Mouse (Mus musculus) NIH3T3 (cell line): ENCODE measurements around the gene Dedd2.
A peak's percentile ranks its signal among the peaks of the same experiment; 100 is the strongest.

ENCODE experiments used
- DNase-seq: peaks from one replicate; pipeline ENCODE4 v3.0.0-alpha.2; 2012; ENCODE audit warnings: low read depth

The Dedd2 gene

GRCm38 (mm10) chr7:25246079-25246758 is 25.8 kb upstream of the Dedd2 start:
- no peak for DNase-seq

GRCm38 (mm10) chr7:25244562-25245369 is 24.4 kb upstream of the Dedd2 start:
- no peak for DNase-seq

GRCm38 (mm10) chr7:25243361-25243760 is 22.9 kb upstream of the Dedd2 start:
- DNase-seq = no peak

DNA sequence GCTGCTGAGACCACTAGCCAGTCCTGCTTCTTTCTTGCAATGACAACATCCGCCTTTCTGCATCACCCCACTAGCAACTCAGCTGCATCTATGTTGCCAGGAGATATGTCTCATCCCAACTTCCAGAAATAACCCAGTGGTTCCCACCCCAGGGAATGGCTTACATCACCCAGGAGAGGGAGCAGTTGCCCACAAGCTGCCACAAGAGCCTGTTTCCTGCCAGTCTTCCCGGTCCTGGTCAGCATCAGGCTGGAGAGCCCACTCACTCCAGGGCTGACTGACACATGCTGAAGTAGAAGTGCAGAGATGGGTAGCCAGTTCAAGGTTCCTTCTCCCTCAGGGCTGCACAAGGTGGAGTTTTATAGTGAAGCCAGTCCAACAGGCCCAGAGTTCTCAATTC is 20.6 kb upstream of the Dedd2 start:
- peak; percentile 93 for DNase-seq

- no peak for DNase-seq
Observed at GRCm38 (mm10) chr7:25240631-25241030, 20.2 kb upstream of the Dedd2 start.

DNA sequence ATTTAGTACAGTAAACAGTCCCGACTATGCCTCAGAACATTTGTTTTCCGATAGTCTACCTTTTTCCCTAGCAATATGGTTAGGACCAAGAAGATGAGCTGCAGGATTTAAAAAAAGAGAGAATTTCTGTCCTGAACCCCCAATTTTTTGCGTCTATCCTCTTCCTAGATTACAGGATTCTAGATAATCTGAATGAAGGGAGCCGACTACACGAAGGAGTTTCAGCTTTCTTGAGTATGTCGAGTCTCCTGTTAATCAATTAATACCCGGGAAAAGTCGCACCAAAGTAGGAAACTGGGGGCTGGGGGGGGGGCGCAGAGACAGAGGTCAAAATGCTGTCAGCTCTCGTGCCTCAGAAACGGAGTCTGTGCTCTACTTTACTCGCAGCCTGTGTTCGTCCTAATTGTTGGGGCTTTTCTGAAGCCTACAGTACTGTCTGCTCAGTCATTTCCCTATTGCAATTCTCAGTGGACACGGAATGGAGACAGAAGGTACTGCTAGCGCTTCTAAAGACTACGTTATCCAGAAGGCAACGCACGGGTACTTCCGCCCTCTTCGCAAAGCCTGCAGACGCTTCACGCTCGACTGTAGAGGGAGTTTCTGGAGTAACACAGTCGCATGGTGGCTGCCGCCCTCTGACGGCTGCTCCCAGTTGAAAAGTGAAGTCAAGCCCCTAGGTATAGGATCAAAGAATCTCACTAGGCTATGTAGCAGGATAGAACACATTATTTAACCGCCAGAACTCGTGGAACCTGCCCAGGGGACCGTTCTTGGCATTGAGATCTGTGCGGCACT is 18.6 kb upstream of the Dedd2 start:
- peak; percentile 91 for DNase-seq

- DNase-seq = peak; percentile 94
Observed at GRCm38 (mm10) chr7:25238015-25238706, 17.7 kb upstream of the Dedd2 start.

GRCm38 (mm10) chr7:25237249-25238014 is 17.0 kb upstream of the Dedd2 start, which contains the start of gene Gsk3a:
Gsk3a (minus strand) TSS chr7:25237851.
- peak; percentile 98 for DNase-seq

- no peak for DNase-seq
Observed at GRCm38 (mm10) chr7:25235526-25235925, 15.1 kb upstream of the Dedd2 start.

- no peak for DNase-seq
Observed at GRCm38 (mm10) chr7:25233061-25233460, 12.6 kb upstream of the Dedd2 start.

- DNase-seq = no peak
Observed at GRCm38 (mm10) chr7:25232101-25232648, 11.8 kb upstream of the Dedd2 start.

DNA sequence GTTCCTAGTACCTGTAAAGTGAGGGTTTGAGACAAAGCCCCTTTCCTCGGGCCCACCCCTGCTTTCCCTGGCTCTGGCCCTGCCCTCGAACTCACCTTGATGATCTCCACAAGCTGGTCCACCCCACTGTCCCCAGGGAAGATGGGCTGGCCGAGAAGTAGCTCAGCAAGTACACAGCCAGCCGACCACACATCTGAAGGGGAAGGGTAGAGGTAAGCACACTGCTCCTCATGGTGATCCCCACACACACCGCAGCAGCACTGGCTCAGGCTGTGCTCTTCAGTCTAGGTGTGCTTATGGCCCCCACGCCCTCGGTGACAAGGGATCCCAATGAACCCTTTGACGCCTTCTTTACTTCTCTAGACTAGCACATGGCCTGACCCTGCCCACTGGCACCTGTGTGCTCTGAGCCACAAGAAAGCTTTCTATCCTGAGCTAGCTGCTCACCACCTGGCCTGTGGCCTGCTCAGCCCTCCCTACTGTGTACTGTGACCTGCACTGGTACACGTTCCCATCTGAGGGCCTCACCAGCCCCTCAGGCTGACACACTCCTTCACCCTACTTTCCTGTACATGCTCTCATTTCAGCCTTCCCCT is 10.4 kb upstream of the Dedd2 start:
- no peak for DNase-seq

DNA sequence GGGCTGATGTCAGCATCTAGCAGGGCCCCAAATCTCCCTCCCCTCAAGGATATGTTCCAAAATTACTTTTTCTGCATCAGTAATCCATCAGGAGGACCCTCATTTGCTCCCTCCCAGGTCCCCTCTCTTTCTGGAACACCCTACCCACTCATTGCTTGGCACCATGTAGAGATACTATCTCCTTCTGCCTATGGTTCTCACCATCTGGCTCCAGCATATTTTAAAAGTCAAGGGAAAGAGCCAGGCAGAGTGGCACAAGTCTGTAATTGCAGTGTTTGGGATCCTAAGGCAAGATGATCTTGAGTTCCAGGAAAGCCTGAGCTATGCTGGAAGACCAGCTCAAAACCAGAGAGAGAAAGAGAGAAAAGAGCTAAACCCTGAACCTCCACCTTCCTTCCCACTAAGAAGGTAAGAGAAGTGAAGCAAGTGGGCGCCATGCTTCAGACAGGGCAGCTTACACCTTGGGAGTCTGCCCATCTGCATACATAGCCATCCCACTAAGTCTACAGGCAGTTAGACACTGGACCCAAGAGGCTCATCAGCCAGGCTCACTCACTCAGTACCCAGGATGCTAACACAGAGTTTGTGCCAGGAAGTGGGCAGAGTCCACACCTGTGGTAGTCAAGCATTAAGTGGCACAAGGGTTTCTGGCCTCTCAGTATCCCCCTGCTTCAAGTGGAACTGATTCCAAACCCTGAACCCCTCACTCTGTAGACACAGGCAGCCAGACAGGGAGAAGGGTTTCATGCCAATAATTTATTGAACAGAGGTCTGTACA is 7.3 kb upstream of the Dedd2 start:
- no peak for DNase-seq

- no peak for DNase-seq
Observed at GRCm38 (mm10) chr7:25222275-25222967, 2.0 kb upstream of the Dedd2 start.

GRCm38 (mm10) chr7:25221102-25221883 is 878 bp upstream of the Dedd2 start, which contains the start of gene Zfp526:
Zfp526 (plus strand) TSS chr7:25221425.
- DNase-seq = peak; percentile 99

GRCm38 (mm10) chr7:25219756-25220456 is 509 bp downstream of the Dedd2 start:
- peak; percentile 97 for DNase-seq

DNA sequence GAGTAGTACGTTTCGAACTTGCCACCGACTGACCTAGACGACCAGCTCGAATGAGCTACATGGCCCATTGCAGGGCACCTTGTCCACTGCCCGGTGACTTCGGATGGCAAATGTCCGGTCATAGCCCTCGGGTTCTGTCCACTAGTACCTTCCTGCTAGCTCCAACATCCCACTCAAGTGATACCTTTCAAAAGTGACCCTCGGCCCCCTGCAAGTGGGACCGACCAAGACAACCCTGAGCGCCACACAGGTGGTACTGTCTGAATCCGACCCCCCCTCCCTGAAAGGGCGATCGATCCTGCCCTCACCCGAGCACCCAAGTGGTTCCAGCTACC is 1.0 kb downstream of the Dedd2 start:
- no peak for DNase-seq
